Mouse (Mus musculus): ENCODE measurements around the gene Dnajb7.

Gene Dnajb7

DNA sequence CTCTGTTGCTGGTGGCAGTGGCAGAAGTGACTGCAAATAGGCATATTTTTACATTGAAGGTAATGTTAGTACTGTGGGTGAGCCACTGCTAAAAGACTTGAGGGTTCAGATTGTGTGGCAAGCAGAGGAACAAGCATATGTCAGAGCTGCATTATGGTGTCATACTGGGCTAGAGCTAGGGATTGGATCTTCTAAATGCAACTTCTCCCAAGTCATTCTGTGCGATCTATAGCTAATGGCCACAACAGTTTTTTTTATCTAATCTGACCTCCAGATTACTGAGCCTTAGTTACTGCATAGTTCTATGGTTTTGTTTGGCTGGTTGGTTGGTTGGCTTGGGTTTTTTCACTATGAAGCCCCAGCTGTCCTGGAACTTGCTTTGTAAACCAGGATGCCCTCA is at the start of gene Dnajb7:
Dnajb7 (minus strand) TSS at position 101 of the 400 bp plus-strand sequence.
- DNase-seq (ENCODE audit: low spot score in 2 of 2), result no peak

DNA sequence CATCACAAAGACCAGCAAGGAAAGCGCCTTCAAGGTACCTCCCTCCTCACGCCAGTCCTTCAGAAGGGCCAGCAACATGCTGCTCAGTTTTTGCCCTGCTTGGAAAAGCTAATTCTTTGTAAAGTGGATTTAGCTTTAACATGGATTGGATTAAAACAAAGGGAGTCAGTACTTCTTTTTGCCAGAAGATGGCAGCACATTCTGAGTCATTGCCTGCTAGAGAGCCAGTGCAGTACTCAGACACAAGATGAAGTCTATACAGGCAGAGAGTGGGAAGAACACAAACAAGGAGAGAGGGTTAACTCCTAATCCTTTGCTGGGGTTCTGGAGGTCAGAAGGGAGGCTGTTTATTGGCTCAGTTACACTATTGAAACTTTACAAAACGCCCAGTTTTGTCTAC is 40.4 kb upstream of the Dnajb7 start:
- DNase-seq (ENCODE audit: low spot score in 2 of 2), result peak; percentile 20 to 76

DNA sequence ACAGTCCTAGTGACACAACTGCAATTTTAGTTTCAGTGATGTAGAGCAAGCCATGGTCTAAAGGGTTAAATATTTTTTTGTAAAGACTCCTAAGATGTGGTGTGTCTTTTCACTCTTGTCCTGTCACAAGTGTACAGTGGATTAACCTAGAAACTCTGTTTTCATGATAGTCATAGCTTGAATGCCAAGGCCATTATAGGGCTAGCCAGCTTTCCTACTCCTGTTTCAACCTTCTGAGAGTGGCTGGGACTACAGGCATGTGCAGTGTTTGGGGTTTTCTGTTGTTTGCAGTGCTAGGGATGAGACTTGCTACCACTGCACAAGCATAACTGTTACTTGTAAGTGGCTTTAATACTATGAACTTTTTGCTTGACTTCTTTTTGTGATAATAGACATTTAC is 31.1 kb upstream of the Dnajb7 start:
- DNase-seq (ENCODE audit: low spot score in 2 of 2), result no peak

- DNase-seq (ENCODE audit: low spot score in 2 of 2), result no peak
These were observed 30.2 kb upstream of the Dnajb7 start for GRCm38 (mm10) chr15:81438345-81438744.

DNA sequence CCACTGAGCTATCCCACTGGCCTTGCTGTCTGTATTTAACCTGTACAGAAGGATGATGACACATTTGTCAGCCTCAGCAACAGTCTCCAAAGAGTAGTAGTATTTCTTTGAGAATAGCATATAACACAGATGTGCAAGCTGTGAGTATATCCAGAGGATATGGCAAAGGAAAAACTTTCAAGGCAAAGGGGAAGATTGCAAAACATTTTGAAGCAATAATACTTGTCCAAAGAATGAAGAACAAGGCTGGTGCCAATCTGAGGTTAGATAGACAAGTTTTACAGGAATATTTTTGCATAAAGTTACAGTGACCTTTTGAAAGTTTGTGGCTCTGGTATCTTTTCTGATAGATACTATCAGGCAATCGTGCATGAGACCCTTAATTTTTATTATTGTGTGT is 23.1 kb upstream of the Dnajb7 start:
- no peak for DNase-seq (ENCODE audit: low spot score in 2 of 2)

- DNase-seq (ENCODE audit: low spot score in 2 of 2), result no peak
These were observed 19.8 kb upstream of the Dnajb7 start for GRCm38 (mm10) chr15:81427947-81428346.

DNA sequence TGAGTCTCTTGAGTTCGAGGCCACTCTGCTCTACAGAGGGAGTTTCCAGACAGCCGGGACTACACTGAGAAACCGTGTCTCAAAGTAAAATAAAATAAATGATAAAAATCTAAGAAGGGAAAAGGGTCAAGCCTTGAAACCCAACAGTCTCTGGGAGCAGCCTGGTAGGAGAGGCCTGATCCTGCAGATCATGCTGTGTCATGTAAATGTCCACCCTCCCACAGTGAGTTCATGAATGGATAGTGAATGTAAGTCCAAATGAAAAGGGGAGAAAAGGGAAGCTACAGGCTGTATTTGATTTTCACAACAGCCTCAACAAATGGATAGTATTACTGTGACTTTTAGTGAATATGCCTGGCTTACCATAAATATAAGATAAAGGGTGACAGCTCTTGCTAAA is 17.2 kb upstream of the Dnajb7 start:
- DNase-seq (ENCODE audit: low spot score in 2 of 2), result no peak

GRCm38 (mm10) chr15:81422156-81422681 is 14.1 kb upstream of the Dnajb7 start:
- no peak for DNase-seq (ENCODE audit: low spot score in 2 of 2)

GRCm38 (mm10) chr15:81421454-81421853 is 13.4 kb upstream of the Dnajb7 start:
- no peak for DNase-seq (ENCODE audit: low spot score in 2 of 2)

DNA sequence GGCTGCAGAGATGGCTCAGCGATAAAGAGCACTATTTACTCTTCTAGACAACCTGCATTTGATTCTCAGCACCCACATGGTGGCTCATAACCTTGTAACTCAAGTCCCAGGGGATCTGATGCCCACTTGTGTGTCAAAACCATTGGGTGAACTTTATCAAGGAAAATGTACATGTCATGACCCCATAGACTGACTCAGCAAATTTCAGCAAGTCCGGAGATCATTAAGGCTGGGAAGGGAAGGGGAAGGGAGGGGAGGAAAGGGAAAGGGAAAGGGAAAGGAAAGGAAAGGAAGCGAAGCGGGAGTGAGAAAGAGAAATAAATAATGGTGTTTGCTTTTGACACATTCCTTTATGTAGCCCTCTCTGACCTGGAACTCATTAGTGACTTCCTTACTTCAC is 10.0 kb upstream of the Dnajb7 start:
- no peak for DNase-seq (ENCODE audit: low spot score in 2 of 2)

GRCm38 (mm10) chr15:81416763-81417310 is 8.7 kb upstream of the Dnajb7 start:
- peak; percentile 8 to 15 for DNase-seq (ENCODE audit: low spot score in 2 of 2)

- no peak for DNase-seq (ENCODE audit: low spot score in 2 of 2)
These were observed 3.1 kb downstream of the Dnajb7 start for GRCm38 (mm10) chr15:81405008-81405407.

- DNase-seq (ENCODE audit: low spot score in 2 of 2), result peak; percentile 93 to 98
These were observed 8.3 kb downstream of the Dnajb7 start, which contains the start of the genes St13 and Xpnpep3 for GRCm38 (mm10) chr15:81399638-81400315. Gene St13 (minus strand): TSS chr15:81400077. Gene Xpnpep3 (plus strand): TSS chr15:81400138.

DNA sequence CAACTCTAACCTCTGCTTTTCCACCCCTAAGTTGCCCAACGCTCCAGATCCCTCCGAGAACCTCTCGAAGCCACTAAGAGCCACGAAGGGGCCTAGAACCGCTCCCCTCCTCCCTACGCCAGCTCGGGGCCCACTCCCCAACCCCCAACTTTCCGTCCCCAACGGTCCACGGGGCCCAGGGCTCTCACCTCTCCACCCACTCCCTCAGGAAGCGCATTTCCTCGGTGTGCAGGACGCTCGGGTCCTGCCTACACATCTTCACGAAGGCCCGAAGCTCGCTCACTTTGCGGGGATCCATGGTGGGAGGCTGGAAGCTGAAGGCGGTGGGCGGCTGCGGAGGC is 8.8 kb downstream of the Dnajb7 start:
- DNase-seq (ENCODE audit: low spot score in 2 of 2), result no peak

- no peak for DNase-seq (ENCODE audit: low spot score in 2 of 2)
These were observed 9.9 kb downstream of the Dnajb7 start for GRCm38 (mm10) chr15:81398189-81398588.

DNA sequence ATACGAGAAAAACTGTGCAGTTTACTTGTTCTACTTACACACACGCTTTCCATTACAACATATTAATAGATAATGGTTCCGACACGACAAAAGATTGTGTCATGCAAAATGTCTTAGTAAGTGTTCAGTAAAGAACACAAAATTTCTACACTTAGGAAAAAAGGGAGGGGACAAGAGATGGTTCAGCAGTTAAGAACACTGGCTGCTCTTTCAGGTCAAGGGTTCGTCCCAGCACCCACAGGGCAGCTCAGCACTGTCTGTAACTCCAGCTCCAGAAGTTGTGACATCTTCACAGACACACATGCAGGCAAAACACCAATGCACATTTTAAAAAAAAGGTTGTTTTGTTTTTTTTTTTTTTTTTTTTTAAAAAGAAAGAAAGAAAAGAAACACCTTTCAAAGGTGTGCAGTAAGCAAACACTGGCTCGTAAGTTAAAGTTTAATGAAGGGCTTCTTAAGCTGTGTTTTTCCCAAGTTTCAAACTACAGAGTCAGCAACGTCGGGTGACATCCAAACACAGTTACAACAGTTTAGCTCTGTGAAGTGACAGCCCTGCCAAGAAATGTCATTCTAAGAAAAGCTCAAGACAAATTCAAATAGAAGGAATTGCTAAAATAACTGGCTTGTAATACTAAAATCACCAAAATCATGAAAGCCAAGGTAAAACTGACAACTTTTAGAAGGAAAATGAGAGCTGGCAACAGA is 13.7 kb downstream of the Dnajb7 start:
- DNase-seq (ENCODE audit: low spot score in 2 of 2), result no peak

DNA sequence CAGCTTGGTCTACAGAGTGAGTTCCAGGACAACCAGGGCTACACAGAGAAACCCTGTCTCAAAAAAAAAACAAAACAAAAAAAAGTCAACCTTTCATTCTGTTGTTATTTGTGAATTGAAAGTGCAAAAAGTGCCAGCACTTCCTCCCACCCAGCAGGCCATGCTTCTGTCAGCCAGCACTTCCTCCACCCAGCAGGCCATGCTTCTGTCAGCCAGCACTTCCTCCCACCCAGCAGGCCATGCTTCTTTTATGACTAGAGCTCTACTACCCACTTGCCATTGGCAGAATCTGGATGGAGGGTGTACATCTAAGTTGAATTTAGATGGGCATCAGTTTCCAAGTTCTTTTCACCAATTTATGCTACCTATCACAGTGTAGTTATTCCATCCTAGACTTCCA is 15.1 kb downstream of the Dnajb7 start:
- peak; percentile 12 to 21 for DNase-seq (ENCODE audit: low spot score in 2 of 2)

DNA sequence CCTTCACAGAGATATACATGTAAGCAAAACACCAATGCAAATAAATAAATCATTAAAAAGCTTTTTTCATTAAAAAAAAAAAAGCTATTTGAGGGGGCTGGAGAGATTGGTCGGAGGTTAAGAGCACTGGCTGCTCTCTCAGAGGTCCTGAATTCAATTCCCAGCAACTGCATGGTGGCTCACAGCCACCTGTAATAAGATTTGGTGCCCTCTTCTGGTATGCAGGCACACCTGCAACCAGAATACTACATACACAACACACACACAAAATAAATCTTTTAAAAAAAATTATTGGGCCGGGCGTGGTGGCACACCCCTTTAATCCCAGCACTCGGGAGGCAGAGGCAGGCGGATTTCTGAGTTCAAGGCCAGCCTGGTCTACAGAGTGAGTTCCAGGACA is 21.8 kb downstream of the Dnajb7 start:
- peak in 1 of 2 experiments; percentile 9 for DNase-seq (ENCODE audit: low spot score in 2 of 2)

- no peak for DNase-seq (ENCODE audit: low spot score in 2 of 2)
These were observed 29.3 kb downstream of the Dnajb7 start for GRCm38 (mm10) chr15:81378845-81379244.

DNA sequence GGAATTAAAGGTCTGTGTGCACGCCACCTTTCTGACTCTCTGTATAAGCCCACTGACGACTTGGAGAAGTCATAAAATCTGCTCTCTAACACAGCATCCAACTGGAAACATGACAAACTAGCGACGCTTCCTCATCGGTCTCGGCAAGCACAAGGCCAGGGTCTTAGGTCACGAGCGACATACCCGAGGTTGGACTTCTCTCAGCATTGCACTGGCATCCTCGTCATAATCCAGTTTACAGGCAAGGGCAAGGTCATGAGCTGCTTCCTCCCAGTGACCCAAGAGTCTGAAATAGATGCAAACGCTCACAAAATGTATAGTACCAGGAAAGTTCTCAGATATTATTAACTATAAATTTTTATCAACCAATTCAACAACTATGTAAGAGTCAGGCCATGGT is 33.5 kb downstream of the Dnajb7 start:
- DNase-seq (ENCODE audit: low spot score in 2 of 2), result no peak

GRCm38 (mm10) chr15:81370356-81370755 is 37.7 kb downstream of the Dnajb7 start:
- no peak for DNase-seq (ENCODE audit: low spot score in 2 of 2)

- DNase-seq (ENCODE audit: low spot score in 2 of 2), result no peak
These were observed 39.5 kb downstream of the Dnajb7 start for GRCm38 (mm10) chr15:81368601-81369000.

GRCm38 (mm10) chr15:81366241-81366640 is 41.9 kb downstream of the Dnajb7 start:
- DNase-seq (ENCODE audit: low spot score in 2 of 2), result no peak
